Mouse (Mus musculus): ENCODE measurements around the gene Glcci1. TPM values are rescaled to one million over a fixed set of nuclear protein-coding genes. Genes with fewer than 3 reads are reported as not detected.

The Glcci1 gene
- polyA plus RNA-seq, 1 experiment from 2014 or later = 10.9 TPM

DNA sequence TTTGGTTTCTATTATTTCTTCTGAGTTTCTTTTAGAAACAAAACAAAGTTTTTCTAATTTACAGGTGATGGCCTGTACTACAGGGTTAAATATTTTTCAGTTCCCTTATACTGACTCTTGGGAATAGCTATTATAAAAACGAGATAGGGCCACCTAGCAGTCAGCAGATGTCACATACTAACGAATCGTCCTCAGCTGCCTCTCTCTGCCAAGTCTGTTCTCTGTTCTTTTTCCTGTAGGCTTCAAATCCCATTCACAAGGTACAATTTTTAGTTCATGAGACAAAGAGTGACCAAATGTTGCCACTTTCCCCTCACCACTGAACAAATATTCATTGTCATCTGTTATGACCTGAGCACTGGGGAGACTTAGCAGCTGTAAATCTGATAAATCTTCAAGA, 5.4 kb upstream of the Glcci1 start:
- H3K9me3 ChIP-seq (ENCODE audit: control insufficient read depth, low read depth, low read length) = no peaks in the 10 kb centered on the region

DNA sequence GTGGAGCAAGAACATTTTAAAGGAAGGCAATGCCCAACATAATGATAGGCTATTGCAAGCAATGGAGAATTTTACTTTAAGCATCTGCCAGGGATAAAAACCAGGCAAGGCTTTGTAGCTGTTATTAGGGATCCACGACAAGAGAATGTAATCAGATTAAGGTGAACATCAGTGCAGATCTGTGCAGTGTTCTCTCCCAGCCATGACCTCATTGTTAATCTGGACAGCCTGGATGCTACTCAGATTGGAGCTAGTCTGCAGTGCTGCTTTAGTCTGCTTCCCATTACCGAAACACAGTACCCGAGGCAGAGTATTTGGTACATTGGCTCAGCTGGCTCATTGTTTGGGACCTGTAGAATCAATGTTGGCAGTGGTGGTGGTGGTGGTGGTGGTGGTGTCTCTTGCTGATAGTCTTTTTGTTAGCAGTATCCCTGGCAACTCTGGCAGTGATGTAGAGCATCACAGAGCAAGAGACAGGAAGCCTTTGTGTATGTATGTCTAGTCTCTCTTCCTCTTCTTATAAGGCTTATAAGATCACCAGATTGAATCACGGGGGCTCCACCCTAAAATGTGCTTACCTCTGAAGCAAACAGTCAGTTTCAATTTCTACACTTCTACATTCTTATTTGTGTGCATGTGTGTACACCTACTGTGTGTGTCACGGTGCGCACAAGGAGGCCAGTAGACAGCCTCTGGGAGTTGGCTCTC, 4.7 kb upstream of the Glcci1 start:
- Histone ChIP-seq H3K9me3 (ENCODE audit: control insufficient read depth, low read depth, low read length) (no peaks in the 10 kb centered on the region), H3K27ac (ENCODE audit: low read length) (no peak overlapping the region), H3K36me3 (ENCODE audit: control insufficient read depth, insufficient read depth, low read length) (no peaks in the 10 kb centered on the region), H3K27me3 (ENCODE audit: control insufficient read depth, insufficient read depth, low read length) (no peaks in the 10 kb centered on the region), H3K4me3 (ENCODE audit: low read depth, low read length) (no peak overlapping the region), H3K4me2 (replicated peaks; ENCODE audit: low read depth, low read length) (no peak overlapping the region), H3K4me1 (ENCODE audit: control insufficient read depth, insufficient read depth, low read length) (no peaks in the 10 kb centered on the region), H3K9ac (replicated peaks; ENCODE audit: low read depth, low read length) (no peak overlapping the region)
- 86% methylated on average over 6 of the region's 6 CpGs for WGBS
- ATAC-seq (ENCODE audit: insufficient number of reproducible peaks, insufficient read depth, low FRiP score, low read depth) = no peak

More for the DNA sequence above, 5.4 kb upstream of the Glcci1 start:
- H3K27ac ChIP-seq (ENCODE audit: low read length) = no peak overlapping the region
- no peak overlapping the region for H3K4me3 ChIP-seq (ENCODE audit: low read depth, low read length)
- no peak for ATAC-seq (ENCODE audit: insufficient number of reproducible peaks, insufficient read depth, low FRiP score, low read depth)
- H3K27me3 ChIP-seq (ENCODE audit: control insufficient read depth, insufficient read depth, low read length) = no peaks in the 10 kb centered on the region
- no peak overlapping the region for H3K9ac ChIP-seq (replicated peaks; ENCODE audit: low read depth, low read length)
- H3K36me3 ChIP-seq (ENCODE audit: control insufficient read depth, insufficient read depth, low read length) = no peaks in the 10 kb centered on the region
- H3K4me2 ChIP-seq (replicated peaks; ENCODE audit: low read depth, low read length) = no peak overlapping the region
- H3K4me1 ChIP-seq (ENCODE audit: control insufficient read depth, insufficient read depth, low read length) = no peaks in the 10 kb centered on the region
- WGBS = 36% methylated on average over 3 of the region's 3 CpGs

DNA sequence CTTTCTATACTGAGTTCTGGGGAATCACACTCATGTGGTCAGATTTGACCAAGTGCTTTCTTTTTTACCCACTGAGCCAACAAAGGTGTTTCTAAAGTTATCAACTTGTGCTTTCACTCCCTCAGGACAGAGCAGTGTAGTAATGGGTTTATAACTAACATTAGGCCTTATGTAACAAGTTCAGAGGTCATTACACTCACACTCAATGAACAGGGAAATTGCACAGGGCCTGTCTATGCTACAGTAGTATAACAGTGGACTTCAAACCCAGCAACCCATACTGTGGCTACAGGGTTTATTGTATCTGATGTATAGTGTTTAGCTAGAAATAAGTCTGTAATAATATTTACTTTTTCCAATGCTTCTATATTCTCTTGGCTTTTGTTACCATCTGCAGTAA, 2.8 kb upstream of the Glcci1 start:
- Histone ChIP-seq H3K4me3 (ENCODE audit: low read depth, low read length) (no peak overlapping the region), H3K27me3 (ENCODE audit: control insufficient read depth, insufficient read depth, low read length) (no peaks in the 10 kb centered on the region), H3K4me1 (ENCODE audit: control insufficient read depth, insufficient read depth, low read length) (peaks cover 2% of the 10 kb centered on the region; the same call in 1 of the 2 replicates), H3K27ac (ENCODE audit: low read length) (no peak overlapping the region), H3K36me3 (ENCODE audit: control insufficient read depth, insufficient read depth, low read length) (no peaks in the 10 kb centered on the region), H3K4me2 (replicated peaks; ENCODE audit: low read depth, low read length) (no peak overlapping the region), H3K9me3 (ENCODE audit: control insufficient read depth, low read depth, low read length) (no peaks in the 10 kb centered on the region), H3K9ac (replicated peaks; ENCODE audit: low read depth, low read length) (no peak overlapping the region)
- no peak for ATAC-seq (ENCODE audit: insufficient number of reproducible peaks, insufficient read depth, low FRiP score, low read depth)

DNA sequence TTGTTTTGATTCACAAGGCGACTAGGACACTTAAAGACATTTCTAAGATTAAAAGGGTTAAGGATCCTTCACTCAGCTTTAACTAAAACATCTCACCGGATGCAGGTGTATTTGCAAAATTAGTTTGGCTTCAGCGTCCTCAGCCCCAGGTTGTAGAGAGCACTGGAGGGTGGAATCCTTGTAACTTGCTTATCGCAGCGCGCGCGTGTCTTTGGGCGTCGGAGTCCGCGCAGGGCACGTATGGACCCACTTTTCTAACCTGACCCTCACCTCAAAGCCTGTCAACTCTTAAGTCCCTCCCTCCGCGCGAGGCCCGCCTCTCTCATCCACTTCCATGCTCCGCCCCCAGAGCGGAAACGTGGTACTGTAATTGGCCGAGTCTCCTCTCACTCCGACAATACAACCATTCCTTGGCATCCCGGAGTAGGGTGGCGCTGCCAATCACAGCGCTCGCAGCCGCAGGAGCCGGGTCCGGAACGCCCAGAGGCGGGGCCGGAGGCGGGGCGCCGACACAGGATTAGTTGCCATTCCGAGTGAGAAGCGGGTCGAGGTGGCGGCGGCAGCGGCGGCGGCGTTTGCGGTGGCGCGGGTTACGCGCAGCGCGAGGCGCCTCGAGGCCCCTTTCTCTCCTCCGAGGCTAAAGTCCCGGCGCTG, 390 bp upstream of the Glcci1 start:
- peak; percentile 99 for ATAC-seq (ENCODE audit: insufficient number of reproducible peaks, insufficient read depth, low FRiP score, low read depth)

DNA sequence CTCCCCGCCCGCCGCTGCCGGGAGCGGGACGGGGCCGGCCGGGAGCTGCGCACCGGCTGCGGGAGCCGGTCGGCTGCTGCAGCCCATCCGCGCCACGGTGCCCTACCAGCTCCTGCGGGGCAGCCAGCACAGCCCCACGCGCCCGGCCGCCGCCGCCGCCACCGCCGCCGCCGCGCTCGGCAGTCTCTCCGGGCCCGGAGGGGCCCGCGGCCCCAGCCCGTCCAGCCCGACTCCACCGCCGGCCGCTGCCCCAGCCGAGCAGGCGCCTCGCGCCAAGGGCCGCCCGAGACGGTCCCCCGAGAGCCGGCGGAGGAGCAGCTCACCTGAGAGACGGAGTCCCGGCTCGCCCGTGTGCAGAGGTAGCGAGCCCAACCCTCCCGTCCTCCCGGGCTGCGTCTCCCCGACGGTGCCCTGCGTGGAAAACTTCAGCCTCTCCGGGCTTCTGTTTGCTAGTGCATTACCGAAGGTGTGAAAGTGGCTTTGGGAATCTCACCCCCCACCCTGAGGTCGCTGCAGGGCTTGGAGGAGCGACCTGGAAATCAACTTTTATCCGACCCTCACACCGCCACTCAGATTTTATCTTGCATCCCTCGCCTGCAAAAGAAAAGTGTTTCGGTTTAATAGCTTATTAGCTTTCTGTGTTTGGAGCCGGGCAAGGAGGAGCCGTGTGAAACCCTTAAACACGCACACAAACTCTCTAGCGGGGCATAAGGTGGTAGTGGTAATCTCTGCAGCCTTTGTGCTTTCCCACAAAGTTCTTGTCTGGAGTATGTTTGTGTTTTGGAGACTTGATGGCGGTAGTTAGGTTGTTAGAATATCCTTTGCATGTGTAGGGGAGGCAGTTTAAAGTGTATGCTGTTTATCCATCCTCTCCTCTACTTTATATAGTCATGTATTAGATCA, 812 bp downstream of the Glcci1 start:
- Histone ChIP-seq H3K4me2 (replicated peaks; ENCODE audit: low read depth, low read length) (peak overlapping the region; percentile 56), H3K9me3 (ENCODE audit: control insufficient read depth, low read depth, low read length) (no peaks in the 10 kb centered on the region), H3K36me3 (ENCODE audit: control insufficient read depth, insufficient read depth, low read length) (no peaks in the 10 kb centered on the region), H3K27ac (ENCODE audit: low read length) (peak overlapping the region; percentile 99), H3K9ac (replicated peaks; ENCODE audit: low read depth, low read length) (peak overlapping the region; percentile 95), H3K4me1 (ENCODE audit: control insufficient read depth, insufficient read depth, low read length) (peaks cover 13% of the 10 kb centered on the region; the same call in 1 of the 2 replicates), H3K4me3 (ENCODE audit: low read depth, low read length) (peak overlapping the region; percentile 86), H3K27me3 (ENCODE audit: control insufficient read depth, insufficient read depth, low read length) (no peaks in the 10 kb centered on the region)
- peak; percentile 7; the same call in 1 of the 2 replicates for ATAC-seq (ENCODE audit: insufficient number of reproducible peaks, insufficient read depth, low FRiP score, low read depth)
- under 1% methylated on average over 60 of the region's 73 CpGs for WGBS

More for the DNA sequence above, 390 bp upstream of the Glcci1 start:
- under 1% methylated on average over 47 of the region's 56 CpGs for WGBS
- Histone ChIP-seq H3K27me3 (ENCODE audit: control insufficient read depth, insufficient read depth, low read length) (no peaks in the 10 kb centered on the region), H3K36me3 (ENCODE audit: control insufficient read depth, insufficient read depth, low read length) (no peaks in the 10 kb centered on the region), H3K4me2 (replicated peaks; ENCODE audit: low read depth, low read length) (peak overlapping the region; percentile 56), H3K9ac (replicated peaks; ENCODE audit: low read depth, low read length) (peak overlapping the region; percentile 95), H3K27ac (ENCODE audit: low read length) (peak overlapping the region; percentile 99), H3K4me1 (ENCODE audit: control insufficient read depth, insufficient read depth, low read length) (peaks cover 13% of the 10 kb centered on the region; the same call in 1 of the 2 replicates), H3K4me3 (ENCODE audit: low read depth, low read length) (peak overlapping the region; percentile 86), H3K9me3 (ENCODE audit: control insufficient read depth, low read depth, low read length) (no peaks in the 10 kb centered on the region)

DNA sequence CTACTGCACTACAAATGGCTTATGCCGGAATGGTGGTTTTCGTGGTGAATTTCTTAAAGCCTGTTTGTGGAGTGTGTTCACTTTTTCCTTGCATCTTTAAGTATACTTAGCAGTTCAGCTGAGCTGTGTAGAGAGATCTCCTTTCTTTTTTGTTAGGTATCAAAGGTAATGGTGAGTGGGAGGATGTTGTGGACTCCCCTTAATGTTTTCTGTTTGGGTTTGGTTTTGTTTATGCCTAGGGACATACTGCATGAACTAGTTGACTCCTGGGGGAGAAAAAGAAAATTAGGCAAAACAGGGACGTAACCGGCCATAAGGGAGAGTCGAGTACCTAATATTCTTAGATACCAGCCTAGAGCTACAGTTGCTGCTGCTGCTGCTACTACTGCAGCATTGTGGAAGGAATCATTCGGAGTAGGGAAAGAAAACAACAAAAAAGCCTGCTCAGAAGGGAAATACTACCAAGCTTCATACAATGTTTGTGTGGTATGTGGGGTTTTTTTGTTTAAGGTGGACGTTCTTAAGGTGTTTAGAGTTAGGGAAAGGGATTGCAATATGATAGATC, 1.5 kb downstream of the Glcci1 start:
- H3K27ac ChIP-seq (ENCODE audit: low read length) = no peak overlapping the region

DNA sequence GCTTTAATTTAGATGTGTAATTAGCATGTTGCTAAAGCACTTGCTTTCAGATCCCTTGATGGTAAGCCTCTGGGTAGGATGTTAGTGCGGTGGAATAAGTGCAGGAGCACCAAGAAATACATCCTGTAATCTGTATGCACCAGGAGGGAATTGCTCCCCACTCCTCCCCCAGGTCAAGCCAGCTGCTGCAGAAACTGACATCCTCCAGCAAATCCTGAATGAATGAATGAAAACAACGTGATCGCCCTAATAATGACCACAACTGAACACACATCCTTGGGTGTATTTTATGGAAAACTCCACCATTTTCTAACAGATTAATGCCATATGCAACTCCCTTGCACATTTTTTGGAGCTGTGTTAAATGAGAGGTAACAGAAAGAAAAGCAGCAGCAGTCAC, 2.0 kb downstream of the Glcci1 start:
- 18% methylated on average over 3 of the region's 3 CpGs for WGBS
- H3K9me3 ChIP-seq (ENCODE audit: control insufficient read depth, low read depth, low read length) = no peaks in the 10 kb centered on the region
- peaks cover 13% of the 10 kb centered on the region; the same call in 1 of the 2 replicates for H3K4me1 ChIP-seq (ENCODE audit: control insufficient read depth, insufficient read depth, low read length)
- ATAC-seq (ENCODE audit: insufficient number of reproducible peaks, insufficient read depth, low FRiP score, low read depth) = no peak
- peak overlapping the region; percentile 95 for H3K9ac ChIP-seq (replicated peaks; ENCODE audit: low read depth, low read length)
- no peak overlapping the region for H3K27ac ChIP-seq (ENCODE audit: low read length)
- H3K27me3 ChIP-seq (ENCODE audit: control insufficient read depth, insufficient read depth, low read length) = no peaks in the 10 kb centered on the region
- peak overlapping the region; percentile 86 for H3K4me3 ChIP-seq (ENCODE audit: low read depth, low read length)
- H3K4me2 ChIP-seq (replicated peaks; ENCODE audit: low read depth, low read length) = peak overlapping the region; percentile 56
- H3K36me3 ChIP-seq (ENCODE audit: control insufficient read depth, insufficient read depth, low read length) = no peaks in the 10 kb centered on the region

More for the DNA sequence above, 1.5 kb downstream of the Glcci1 start:
- peak overlapping the region; percentile 86 for H3K4me3 ChIP-seq (ENCODE audit: low read depth, low read length)
- no peaks in the 10 kb centered on the region for H3K36me3 ChIP-seq (ENCODE audit: control insufficient read depth, insufficient read depth, low read length)
- no peaks in the 10 kb centered on the region for H3K27me3 ChIP-seq (ENCODE audit: control insufficient read depth, insufficient read depth, low read length)
- 6% methylated on average over 7 of the region's 7 CpGs for WGBS
- peak overlapping the region; percentile 56 for H3K4me2 ChIP-seq (replicated peaks; ENCODE audit: low read depth, low read length)
- H3K9me3 ChIP-seq (ENCODE audit: control insufficient read depth, low read depth, low read length) = no peaks in the 10 kb centered on the region
- ATAC-seq (ENCODE audit: insufficient number of reproducible peaks, insufficient read depth, low FRiP score, low read depth) = no peak
- H3K4me1 ChIP-seq (ENCODE audit: control insufficient read depth, insufficient read depth, low read length) = peaks cover 13% of the 10 kb centered on the region; the same call in 1 of the 2 replicates
- H3K9ac ChIP-seq (replicated peaks; ENCODE audit: low read depth, low read length) = peak overlapping the region; percentile 95

DNA sequence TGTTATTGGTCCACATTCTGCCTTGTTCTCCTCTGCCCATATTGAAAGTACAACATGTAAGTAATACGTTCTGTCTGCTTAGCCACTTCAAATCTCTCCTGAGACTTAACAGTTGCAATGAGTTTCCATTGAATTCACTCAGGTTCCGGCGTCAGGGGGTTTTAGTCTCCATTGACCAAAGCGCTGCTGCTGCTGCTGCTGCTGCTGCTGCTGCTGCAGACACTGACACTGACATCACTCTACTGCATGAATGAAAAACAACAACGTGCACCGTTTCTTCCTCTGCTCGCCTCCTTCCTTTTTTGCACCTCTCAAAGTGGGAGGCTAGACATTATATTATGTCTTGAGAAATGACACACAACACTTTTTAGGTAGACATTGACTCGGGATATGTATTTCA, 3.0 kb downstream of the Glcci1 start:
- Histone ChIP-seq H3K4me2 (replicated peaks; ENCODE audit: low read depth, low read length) (peak overlapping the region; percentile 56), H3K4me3 (ENCODE audit: low read depth, low read length) (peak overlapping the region; percentile 86), H3K9ac (replicated peaks; ENCODE audit: low read depth, low read length) (peak overlapping the region; percentile 18; the same call in 1 of the 2 replicates), H3K27me3 (ENCODE audit: control insufficient read depth, insufficient read depth, low read length) (no peaks in the 10 kb centered on the region), H3K9me3 (ENCODE audit: control insufficient read depth, low read depth, low read length) (no peaks in the 10 kb centered on the region), H3K4me1 (ENCODE audit: control insufficient read depth, insufficient read depth, low read length) (peaks cover 13% of the 10 kb centered on the region; the same call in 1 of the 2 replicates), H3K27ac (ENCODE audit: low read length) (no peak overlapping the region), H3K36me3 (ENCODE audit: control insufficient read depth, insufficient read depth, low read length) (no peaks in the 10 kb centered on the region)
- WGBS = 27% methylated on average over 8 of the region's 8 CpGs
- ATAC-seq (ENCODE audit: insufficient number of reproducible peaks, insufficient read depth, low FRiP score, low read depth) = no peak
